Mouse (Mus musculus) T-cell, adult 2 months (primary cell): ENCODE results near the gene Rubcn.
A peak's percentile ranks its signal among the peaks of the same experiment; 100 is the strongest.

ENCODE experiments used
- DNase-seq: peaks from one replicate; pipeline ENCODE4 v3.0.0; 2022; ENCODE audit warnings: low spot score

Gene Rubcn

GRCm38 (mm10) chr16:32818441-32818840 lies 59.1 kb downstream of the Rubcn start:
- no peak for DNase-seq

GRCm38 (mm10) chr16:32818036-32818435 lies 59.5 kb downstream of the Rubcn start:
- DNase-seq: no peak

GRCm38 (mm10) chr16:32815160-32815605 lies 62.4 kb downstream of the Rubcn start:
- DNase-seq: no peak

GRCm38 (mm10) chr16:32814539-32814938 lies 63.0 kb downstream of the Rubcn start:
- peak; percentile 15 for DNase-seq

GRCm38 (mm10) chr16:32813771-32814170 lies 63.8 kb downstream of the Rubcn start:
- DNase-seq: no peak

- no peak for DNase-seq
These were observed 64.2 kb downstream of the Rubcn start for GRCm38 (mm10) chr16:32813362-32813761.

- DNase-seq: peak; percentile 80
These were observed 64.6 kb downstream of the Rubcn start for GRCm38 (mm10) chr16:32812888-32813361.

- DNase-seq: no peak
These were observed 67.2 kb downstream of the Rubcn start, which contains the start of gene Smbd1 for GRCm38 (mm10) chr16:32810321-32810720. Smbd1 (minus strand) TSS chr16:32810477.

GRCm38 (mm10) chr16:32807408-32808185 lies 70.0 kb downstream of the Rubcn start:
- DNase-seq: no peak

- no peak for DNase-seq
These were observed 72.4 kb downstream of the Rubcn start for GRCm38 (mm10) chr16:32805151-32805550.

GRCm38 (mm10) chr16:32803901-32804300 lies 73.7 kb downstream of the Rubcn start:
- DNase-seq: no peak

- DNase-seq: no peak
These were observed 74.2 kb downstream of the Rubcn start for GRCm38 (mm10) chr16:32803252-32803853.

GRCm38 (mm10) chr16:32797426-32797689 lies 80.2 kb downstream of the Rubcn start, which contains the start of gene Muc20:
Muc20 (minus strand) TSS chr16:32797435.
- DNase-seq: no peak

GRCm38 (mm10) chr16:32796676-32797425 lies 80.7 kb downstream of the Rubcn start:
- no peak for DNase-seq

GRCm38 (mm10) chr16:32795177-32795576 lies 82.4 kb downstream of the Rubcn start:
- no peak for DNase-seq

- no peak for DNase-seq
These were observed 87.5 kb downstream of the Rubcn start for GRCm38 (mm10) chr16:32790056-32790455.

- DNase-seq: no peak
These were observed 92.7 kb downstream of the Rubcn start for GRCm38 (mm10) chr16:32784840-32785239.

GRCm38 (mm10) chr16:32783324-32784062 lies 94.1 kb downstream of the Rubcn start:
- no peak for DNase-seq

- no peak for DNase-seq
These were observed 98.6 kb downstream of the Rubcn start for GRCm38 (mm10) chr16:32778956-32779355.

GRCm38 (mm10) chr16:32776676-32777075 lies 100.9 kb downstream of the Rubcn start:
- no peak for DNase-seq
